23 mouse cellular contexts compared by ENCODE assay signal in the genomic region with DNA sequence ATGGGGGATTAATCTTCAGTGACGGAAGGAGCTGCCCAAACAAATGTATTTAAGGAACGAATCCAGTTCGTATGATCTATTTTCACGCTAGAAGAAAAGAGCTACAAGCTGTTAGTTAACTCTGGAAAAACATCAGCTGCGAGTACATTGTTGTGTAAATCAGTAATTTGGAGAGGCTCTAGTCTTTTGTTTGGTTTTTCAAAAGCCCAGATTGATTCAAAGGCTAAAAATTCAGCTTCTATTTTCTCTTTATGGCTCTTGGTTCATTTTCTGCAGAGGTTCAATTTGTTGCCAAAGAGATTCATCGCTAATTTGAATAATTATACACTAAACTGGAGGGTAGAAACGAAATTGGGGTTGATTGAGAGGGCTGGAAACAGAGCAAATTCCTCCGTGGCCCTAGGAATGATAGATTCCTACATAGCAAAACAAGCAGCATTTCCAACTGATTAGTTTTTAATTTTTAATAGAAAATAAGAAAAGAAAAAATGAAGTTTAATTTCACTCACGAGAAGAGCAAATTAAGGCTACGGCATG. TPM values are rescaled to one million over a fixed set of nuclear protein-coding genes. Genes with fewer than 3 reads are reported as not detected.
A peak's percentile ranks its signal among the peaks of the same experiment; 100 is the strongest.
DNase-seq lines count a peak whose midpoint lies in the region; ATAC-seq and TF ChIP-seq lines count a peak whose summit lies in the region.
"Had no signal": no experiment of that assay in that cellular context is flagged by ENCODE, and none has a peak within 500 bp of the region (broad histone marks: within the 10 kb centered on the region; RNA-seq: fewer than 3 reads in every experiment).

No protein-coding gene starts in this region.

- DNase-seq in embryo, embryonic 10.5 days (ENCODE audit: low spot score): peak; percentile 11
- DNase-seq in embryo, embryonic 10 days (ENCODE audit: low spot score): no peak
- peak; percentile 23 for DNase-seq in hindbrain, postnatal 0 days (ENCODE audit: low spot score)
- DNase-seq in Muller cell, postnatal 12 days (ENCODE audit: inconsistent ontology term): peak; percentile 86
- DNase-seq in forebrain, postnatal 0 days: peak; percentile 34
- DNase-seq in liver, postnatal 0 days: no peak
- DNase-seq: adrenal gland, postnatal 25 days; cerebellum, adult 11-12 months; cerebellum, postnatal 10 days; heart, postnatal 36 days; kidney, adult 11 months; kidney, postnatal 36 days; layer of hippocampus, adult 9-11 months; liver, embryonic 13.5 days; lung, embryonic 14.5 days; thymus, adult 18-20 months; thymus, postnatal 36 days had no signal

- WGBS in hindbrain, postnatal 0 days: 36% methylated on average over 10 of the region's 10 CpGs
- WGBS in hindbrain, embryonic 16.5 days: 33% methylated on average over 10 of the region's 10 CpGs
- WGBS in forebrain, postnatal 0 days: 14% methylated on average over 10 of the region's 10 CpGs
- WGBS in liver, postnatal 0 days (ENCODE audit: insufficient replicate concordance): 81% methylated on average over 10 of the region's 10 CpGs

- no peak overlapping the region for H3K4me2 ChIP-seq in hindbrain, postnatal 0 days (ENCODE audit: low read depth, low read length)
- no peak overlapping the region for H3K4me2 ChIP-seq in hindbrain, embryonic 16.5 days (ENCODE audit: low read length)
- no peak overlapping the region for H3K4me2 ChIP-seq in forebrain, postnatal 0 days (ENCODE audit: low read depth)
- H3K4me2 ChIP-seq in liver, postnatal 0 days (ENCODE audit: low read depth, low read length): no peak overlapping the region
- H3K4me2 ChIP-seq: embryonic facial prominence, embryonic 12.5 days; heart, embryonic 15.5 days; kidney, embryonic 15.5 days; liver, embryonic 13.5 days; lung, embryonic 14.5 days; neural tube, embryonic 12.5 days had no signal

- H3K9ac ChIP-seq in hindbrain, postnatal 0 days (replicated peaks; ENCODE audit: low read length): no peak overlapping the region
- no peak overlapping the region for H3K9ac ChIP-seq in hindbrain, embryonic 16.5 days (ENCODE audit: low read depth, low read length)
- H3K9ac ChIP-seq in forebrain, postnatal 0 days: no peak overlapping the region
- H3K9ac ChIP-seq in liver, postnatal 0 days (replicated peaks): no peak overlapping the region
- H3K9ac ChIP-seq: embryonic facial prominence, embryonic 12.5 days; heart, embryonic 15.5 days; kidney, embryonic 15.5 days; liver, embryonic 13.5 days; lung, embryonic 14.5 days; neural tube, embryonic 12.5 days had no signal

- H3K4me1 ChIP-seq in hindbrain, postnatal 0 days (ENCODE audit: insufficient read depth, low read length): no peaks in the 10 kb centered on the region
- H3K4me1 ChIP-seq in hindbrain, embryonic 16.5 days (ENCODE audit: control insufficient read depth, insufficient read depth, low read depth, low read length): 0 out of 2 replicates have a peak, but pooled peaks cover 3% of the 10 kb centered on the region
- no peaks in the 10 kb centered on the region for H3K4me1 ChIP-seq in forebrain, postnatal 0 days (ENCODE audit: insufficient read depth)
- no peaks in the 10 kb centered on the region for H3K4me1 ChIP-seq in liver, postnatal 0 days (ENCODE audit: insufficient read depth)
- H3K4me1 ChIP-seq: embryonic facial prominence, embryonic 12.5 days; heart, embryonic 15.5 days; kidney, embryonic 15.5 days; liver, embryonic 13.5 days had no signal

- no peak for TF ChIP-seq CTCF in hindbrain, postnatal 0 days (IDR thresholded peaks at IDR 0.05; ENCODE audit: low read depth)
- no peak for TF ChIP-seq CTCF in forebrain, postnatal 0 days (IDR thresholded peaks at IDR 0.05; ENCODE audit: low read depth)
- TF ChIP-seq CTCF in liver, postnatal 0 days (IDR thresholded peaks at IDR 0.05; ENCODE audit: low read depth): no peak

- ATAC-seq in hindbrain, postnatal 0 days: no peak
- no peak for ATAC-seq in hindbrain, embryonic 16.5 days
- ATAC-seq in forebrain, postnatal 0 days: peak; percentile 66; the same call in 1 of the 2 replicates
- ATAC-seq in liver, postnatal 0 days: no peak

- no peaks in the 10 kb centered on the region for H3K9me3 ChIP-seq in hindbrain, postnatal 0 days (ENCODE audit: low read length)
- no peaks in the 10 kb centered on the region for H3K9me3 ChIP-seq in hindbrain, embryonic 16.5 days (ENCODE audit: control insufficient read depth, low read length)
- H3K9me3 ChIP-seq in forebrain, postnatal 0 days (ENCODE audit: low read length): no peaks in the 10 kb centered on the region
- no peaks in the 10 kb centered on the region for H3K9me3 ChIP-seq in liver, postnatal 0 days (ENCODE audit: low read length)
- H3K9me3 ChIP-seq: embryonic facial prominence, embryonic 12.5 days; heart, embryonic 15.5 days; kidney, embryonic 15.5 days; neural tube, embryonic 12.5 days had no signal

- TF ChIP-seq EP300 in liver, postnatal 0 days (IDR thresholded peaks at IDR 0.05; ENCODE audit: low read depth): no peak

- H3K27me3 ChIP-seq in hindbrain, postnatal 0 days (ENCODE audit: insufficient read depth, low read length): no peaks in the 10 kb centered on the region
- H3K27me3 ChIP-seq in hindbrain, embryonic 16.5 days (replicated peaks; ENCODE audit: control insufficient read depth, insufficient read depth, low read length): no peaks in the 10 kb centered on the region
- no peaks in the 10 kb centered on the region for H3K27me3 ChIP-seq in forebrain, postnatal 0 days (ENCODE audit: insufficient read depth, low read length)
- H3K27me3 ChIP-seq in liver, postnatal 0 days (ENCODE audit: insufficient read depth, low read length): no peaks in the 10 kb centered on the region
- H3K27me3 ChIP-seq: embryonic facial prominence, embryonic 12.5 days; heart, embryonic 15.5 days; kidney, embryonic 15.5 days; liver, embryonic 13.5 days; neural tube, embryonic 12.5 days had no signal

- no peak overlapping the region for H3K27ac ChIP-seq in hindbrain, postnatal 0 days
- H3K27ac ChIP-seq in hindbrain, embryonic 16.5 days (ENCODE audit: low read depth, low read length): no peak overlapping the region
- no peak overlapping the region for H3K27ac ChIP-seq in forebrain, postnatal 0 days (ENCODE audit: low read depth, low read length)
- H3K27ac ChIP-seq in liver, postnatal 0 days (ENCODE audit: low read depth): no peak overlapping the region
- H3K27ac ChIP-seq: embryonic facial prominence, embryonic 12.5 days; heart, embryonic 15.5 days; kidney, embryonic 15.5 days; liver, embryonic 13.5 days; neural tube, embryonic 12.5 days had no signal

- no peak overlapping the region for H3K4me3 ChIP-seq in hindbrain, postnatal 0 days (ENCODE audit: low read length)
- no peak overlapping the region for H3K4me3 ChIP-seq in hindbrain, embryonic 16.5 days (ENCODE audit: low read length)
- H3K4me3 ChIP-seq in forebrain, postnatal 0 days (ENCODE audit: low read depth, low read length): no peak overlapping the region
- no peak overlapping the region for H3K4me3 ChIP-seq in liver, postnatal 0 days (ENCODE audit: low read depth, low read length)
- H3K4me3 ChIP-seq: embryonic facial prominence, embryonic 12.5 days; heart, embryonic 15.5 days; kidney, embryonic 15.5 days; liver, embryonic 13.5 days; megakaryocyte, embryonic 14.5 days; neural tube, embryonic 12.5 days had no signal

- no peaks in the 10 kb centered on the region for H3K36me3 ChIP-seq in hindbrain, postnatal 0 days (ENCODE audit: insufficient read depth, low read length)
- H3K36me3 ChIP-seq in hindbrain, embryonic 16.5 days (ENCODE audit: control insufficient read depth, insufficient read depth, low read length): no peaks in the 10 kb centered on the region
- no peaks in the 10 kb centered on the region for H3K36me3 ChIP-seq in forebrain, postnatal 0 days (ENCODE audit: insufficient read depth)
- H3K36me3 ChIP-seq in liver, postnatal 0 days (replicated peaks; ENCODE audit: insufficient read depth, low read length): no peaks in the 10 kb centered on the region
- H3K36me3 ChIP-seq: embryonic facial prominence, embryonic 12.5 days; heart, embryonic 15.5 days; kidney, embryonic 15.5 days; liver, embryonic 13.5 days; neural tube, embryonic 12.5 days had no signal

RNA-seq across cellular contexts. Expression of a gene that starts 31.4 kb away (rescaled TPM):
- total RNA-seq in hindbrain, postnatal 0 days (2014; rRNA removed): 106 and 126 TPM in 2 replicates
- polyA plus RNA-seq in hindbrain, postnatal 0 days (2015; fragmentation: Nextera tagmentation; extraction: Ambion mirVana): 131 and 137 TPM in 2 replicates
- 176 and 178 TPM in 2 replicates for polyA plus RNA-seq in hindbrain, embryonic 16.5 days (2015; fragmentation: Nextera tagmentation; extraction: Ambion mirVana)
- 95.5 and 116 TPM in 2 replicates for total RNA-seq in forebrain, postnatal 0 days (2014; rRNA removed)
- 60.9 and 119 TPM in 2 replicates for polyA plus RNA-seq in forebrain, postnatal 0 days (2015; fragmentation: Nextera tagmentation; extraction: Ambion mirVana)
- 12.0 and 13.8 TPM in 2 replicates for polyA plus RNA-seq in liver, postnatal 0 days (2015; fragmentation: Nextera tagmentation; extraction: Ambion mirVana)

RNA-seq across cellular contexts. Expression of a gene that starts 41.7 kb away (rescaled TPM):
- total RNA-seq in hindbrain, postnatal 0 days (2014; rRNA removed): 14.7 and 16.9 TPM in 2 replicates
- 23.4 and 23.5 TPM in 2 replicates for polyA plus RNA-seq in hindbrain, postnatal 0 days (2015; fragmentation: Nextera tagmentation; extraction: Ambion mirVana)
- polyA plus RNA-seq in hindbrain, embryonic 16.5 days (2015; fragmentation: Nextera tagmentation; extraction: Ambion mirVana): 27.9 and 28.4 TPM in 2 replicates
- 24.7 and 25.8 TPM in 2 replicates for total RNA-seq in forebrain, postnatal 0 days (2014; rRNA removed)
- 16.8 and 25.2 TPM in 2 replicates for polyA plus RNA-seq in forebrain, postnatal 0 days (2015; fragmentation: Nextera tagmentation; extraction: Ambion mirVana)
- polyA plus RNA-seq in liver, postnatal 0 days (2015; fragmentation: Nextera tagmentation; extraction: Ambion mirVana): 15.1 and 15.3 TPM in 2 replicates

Comparison
In these comparisons a context has a peak if more than half of its experiments do, and no peak if none do; other contexts are left out.
1. DNase-seq: peak in embryo, embryonic 10.5 days (single experiment), hindbrain, postnatal 0 days (single experiment), Muller cell, postnatal 12 days (single experiment) and forebrain, postnatal 0 days (single experiment); none in embryo, embryonic 10 days (single experiment) and liver, postnatal 0 days (single experiment).